Mouse (Mus musculus): ENCODE results near the gene Samsn1. TPM values are rescaled to one million over a fixed set of nuclear protein-coding genes. Genes with fewer than 3 reads are reported as not detected.

Gene Samsn1
- polyA plus RNA-seq, 1 experiment from 2014 or later, result 1.5 TPM

DNA sequence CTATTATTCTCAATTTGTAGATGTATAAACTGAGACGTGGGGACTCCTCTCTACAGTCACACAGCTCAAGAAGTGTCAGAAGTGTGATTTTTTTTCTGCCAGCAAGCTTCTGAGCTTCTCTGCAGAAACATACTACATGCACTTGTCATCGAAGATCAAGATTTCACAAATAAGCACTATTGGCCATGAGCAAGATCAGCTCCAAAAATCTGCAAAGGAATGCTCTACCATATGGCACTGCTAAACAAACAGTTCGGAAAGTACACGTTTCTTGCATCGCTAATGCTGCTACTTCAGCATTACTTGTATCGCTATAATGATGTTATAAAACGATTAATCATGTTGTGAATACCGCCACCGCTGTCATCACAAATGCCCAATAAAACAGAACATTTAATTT is 22.0 kb downstream of the Samsn1 start:
- Histone ChIP-seq H3K4me2 (replicated peaks) (no peak overlapping the region), H3K27ac (no peak overlapping the region), H3K36me3 (no peaks in the 10 kb centered on the region), H3K4me1 (no peaks in the 10 kb centered on the region), H3K9ac (no peak overlapping the region), H3K27me3 (no peaks in the 10 kb centered on the region), H3K4me3 (no peak overlapping the region), H3K9me3 (replicated peaks) (no peaks in the 10 kb centered on the region)
- ATAC-seq (ENCODE audit: low FRiP score), result no peak
- WGBS, result 92% methylated on average over 9 of the region's 9 CpGs

DNA sequence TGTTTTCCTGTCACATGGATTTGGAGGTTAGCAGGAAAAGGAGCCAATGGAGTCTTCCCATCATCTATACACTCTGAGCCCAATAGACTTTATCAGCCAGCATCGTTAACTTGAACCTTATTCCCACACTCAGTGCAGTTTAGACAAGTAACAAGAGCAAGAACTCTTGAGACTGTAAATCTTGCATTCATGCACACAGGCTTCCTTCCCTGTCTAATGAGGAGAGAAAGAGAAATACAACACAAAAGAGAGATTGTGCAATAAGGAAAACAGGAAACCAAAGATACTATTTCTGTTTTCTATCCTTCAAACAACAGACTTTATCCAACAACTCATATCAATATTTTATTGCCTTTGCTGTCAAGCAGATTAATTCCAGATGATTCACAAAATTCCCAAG is 31.9 kb downstream of the Samsn1 start:
- H3K27ac ChIP-seq, result no peak overlapping the region
- no peaks in the 10 kb centered on the region for H3K27me3 ChIP-seq
- WGBS, result 86% methylated on average over 1 of the region's 1 CpGs
- H3K9me3 ChIP-seq (replicated peaks), result no peaks in the 10 kb centered on the region
- no peaks in the 10 kb centered on the region for H3K4me1 ChIP-seq
- H3K36me3 ChIP-seq, result no peaks in the 10 kb centered on the region
- no peak overlapping the region for H3K9ac ChIP-seq
- no peak for ATAC-seq (ENCODE audit: low FRiP score)
- no peak overlapping the region for H3K4me3 ChIP-seq
- H3K4me2 ChIP-seq (replicated peaks), result no peak overlapping the region

DNA sequence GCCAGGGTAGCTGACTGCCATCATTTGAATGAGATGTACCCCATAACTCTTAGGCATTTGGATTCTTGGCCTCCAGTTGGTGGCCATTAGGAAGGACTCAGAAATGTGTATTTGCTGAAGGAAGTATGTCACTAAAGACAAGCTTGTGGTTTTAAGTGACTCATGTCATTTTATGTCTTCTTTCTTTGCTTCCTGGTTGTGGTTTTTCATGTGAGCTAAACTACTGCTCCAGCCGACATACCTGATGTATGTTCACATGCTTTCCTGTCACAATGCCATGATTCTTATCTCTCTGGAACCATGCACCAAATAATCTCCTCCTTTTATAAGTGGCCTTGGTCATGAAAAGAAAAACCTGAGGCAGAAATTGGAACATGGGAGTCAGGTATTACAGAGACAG is 38.2 kb downstream of the Samsn1 start:
- Histone ChIP-seq H3K36me3 (no peaks in the 10 kb centered on the region), H3K4me1 (no peaks in the 10 kb centered on the region), H3K9ac (no peak overlapping the region), H3K27ac (no peak overlapping the region), H3K27me3 (no peaks in the 10 kb centered on the region), H3K9me3 (replicated peaks) (peaks cover 9% of the 10 kb centered on the region; the same call in 1 of the 2 replicates), H3K4me3 (no peak overlapping the region), H3K4me2 (replicated peaks) (no peak overlapping the region)
- 94% methylated on average over 1 of the region's 1 CpGs for WGBS
- no peak for ATAC-seq (ENCODE audit: low FRiP score)

DNA sequence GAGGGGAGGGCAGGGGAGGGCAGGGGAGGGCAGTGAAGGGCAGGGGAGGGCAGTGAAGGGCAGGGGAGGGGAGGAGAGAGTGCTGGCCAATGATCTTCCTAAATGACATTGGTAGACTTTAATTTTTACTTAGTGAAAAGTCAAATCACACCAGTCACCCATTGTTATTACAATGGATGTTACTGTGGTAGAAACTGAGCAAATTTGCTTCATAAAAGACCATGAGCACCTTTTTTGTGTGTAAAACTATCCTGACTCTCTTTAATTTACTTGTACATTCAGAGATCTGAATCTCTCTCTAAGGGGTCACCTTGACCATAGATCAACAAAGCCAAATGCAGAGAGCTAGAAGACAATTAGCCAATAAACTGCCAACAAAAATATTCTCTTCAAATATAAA is 42.7 kb downstream of the Samsn1 start:
- Histone ChIP-seq H3K27me3 (no peaks in the 10 kb centered on the region), H3K36me3 (no peaks in the 10 kb centered on the region), H3K9me3 (replicated peaks) (peaks cover 4% of the 10 kb centered on the region; the same call in 1 of the 2 replicates), H3K4me1 (no peaks in the 10 kb centered on the region), H3K4me2 (replicated peaks) (no peak overlapping the region), H3K9ac (no peak overlapping the region), H3K27ac (no peak overlapping the region), H3K4me3 (no peak overlapping the region)
- ATAC-seq (ENCODE audit: low FRiP score), result no peak

DNA sequence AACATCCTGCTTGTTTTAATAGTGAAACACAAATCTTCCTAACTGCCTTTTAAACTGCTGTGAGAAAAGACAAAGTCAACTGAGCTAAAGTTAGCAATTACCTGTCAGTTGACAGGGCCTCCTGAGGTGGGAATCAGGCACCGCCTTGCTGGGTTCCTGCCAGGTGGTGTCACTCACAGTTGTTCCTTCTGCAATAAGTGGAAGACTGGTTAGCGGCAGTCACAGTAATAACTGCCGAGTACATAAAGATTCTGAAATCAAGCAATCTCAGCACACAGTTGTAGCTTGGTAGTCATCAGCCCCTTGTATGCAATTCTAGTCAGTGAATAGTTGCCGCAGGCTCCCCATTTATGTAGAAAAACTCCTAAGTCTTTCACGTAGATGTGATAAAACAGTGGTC is 44.3 kb downstream of the Samsn1 start:
- H3K9ac ChIP-seq, result no peak overlapping the region
- WGBS, result 89% methylated on average over 5 of the region's 5 CpGs
- no peak overlapping the region for H3K4me2 ChIP-seq (replicated peaks)
- H3K36me3 ChIP-seq, result no peaks in the 10 kb centered on the region
- H3K27ac ChIP-seq, result no peak overlapping the region
- no peaks in the 10 kb centered on the region for H3K27me3 ChIP-seq
- H3K4me3 ChIP-seq, result no peak overlapping the region
- no peak for ATAC-seq (ENCODE audit: low FRiP score)
- no peaks in the 10 kb centered on the region for H3K9me3 ChIP-seq (replicated peaks)
- H3K4me1 ChIP-seq, result no peaks in the 10 kb centered on the region

DNA sequence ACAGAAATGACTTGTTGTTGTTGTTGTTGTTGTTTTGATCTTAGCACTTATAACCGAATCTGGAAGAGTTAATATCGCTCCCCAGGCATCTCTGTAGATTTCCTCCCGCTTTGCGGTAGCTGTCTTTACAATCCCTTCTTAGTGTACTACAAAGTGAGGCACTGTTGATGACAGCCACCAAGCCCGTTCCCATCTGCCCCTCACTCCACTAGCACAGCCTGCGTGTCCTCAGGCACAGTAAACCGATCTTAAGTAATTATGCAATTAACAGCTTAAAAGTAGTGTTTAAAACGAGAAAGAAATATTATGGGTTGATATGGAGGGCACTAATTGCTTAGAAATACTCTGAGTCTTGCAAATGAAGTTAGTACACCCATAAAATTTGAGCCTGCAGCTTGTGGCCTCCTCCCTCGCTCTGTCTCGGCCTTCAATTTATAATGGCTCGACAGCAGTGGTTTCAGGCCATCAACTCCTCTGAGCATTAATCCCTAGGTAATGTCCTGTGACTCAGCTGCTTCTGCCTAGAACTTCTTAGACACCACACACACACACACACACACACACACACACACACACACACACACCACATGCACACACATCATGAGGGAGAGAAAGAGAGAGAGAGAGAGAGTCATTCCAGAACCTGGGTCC is 46.3 kb downstream of the Samsn1 start:
- H3K4me3 ChIP-seq, result no peak overlapping the region
- H3K9me3 ChIP-seq (replicated peaks), result no peaks in the 10 kb centered on the region
- H3K4me2 ChIP-seq (replicated peaks), result no peak overlapping the region
- H3K27ac ChIP-seq, result no peak overlapping the region
- H3K9ac ChIP-seq, result no peak overlapping the region
- no peaks in the 10 kb centered on the region for H3K27me3 ChIP-seq
- 85% methylated on average over 11 of the region's 11 CpGs for WGBS
- H3K36me3 ChIP-seq, result no peaks in the 10 kb centered on the region
- no peak for ATAC-seq (ENCODE audit: low FRiP score)
- H3K4me1 ChIP-seq, result no peaks in the 10 kb centered on the region

DNA sequence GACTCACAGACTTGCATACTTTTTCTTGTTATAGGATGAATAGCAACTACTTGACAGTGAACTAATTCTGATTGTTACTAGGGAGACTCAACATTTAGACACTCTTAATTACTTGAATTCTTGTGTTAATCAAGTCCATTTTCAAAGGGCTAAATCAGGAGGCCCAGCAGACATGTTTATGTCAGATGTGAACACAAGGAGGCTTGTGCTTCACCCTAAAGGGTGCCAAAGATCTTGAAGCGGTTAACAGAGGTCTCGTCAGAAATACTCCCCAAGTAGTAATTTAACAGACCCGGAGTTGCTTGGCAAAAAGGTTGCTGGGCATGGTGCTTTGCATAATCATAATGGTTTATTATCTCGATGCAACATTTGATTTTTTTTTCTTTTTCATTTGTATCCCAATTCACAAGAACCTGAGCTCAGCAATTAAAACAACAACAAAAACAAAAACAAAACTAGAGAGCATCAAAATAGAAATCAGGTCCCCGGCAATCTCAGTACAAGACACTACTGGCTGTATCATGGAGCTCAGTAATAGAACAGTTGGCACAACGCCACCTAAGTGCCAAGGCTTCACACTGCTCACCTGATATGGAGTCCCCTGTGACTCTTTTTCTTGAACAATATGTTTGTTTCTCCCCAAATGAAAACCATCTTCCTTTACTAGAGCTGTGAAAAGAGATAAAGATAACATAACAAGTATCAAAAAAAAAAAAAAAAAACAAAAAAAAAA is 51.6 kb downstream of the Samsn1 start:
- H3K4me3 ChIP-seq, result no peak overlapping the region
- H3K27me3 ChIP-seq, result no peaks in the 10 kb centered on the region
- ATAC-seq (ENCODE audit: low FRiP score), result no peak
- no peaks in the 10 kb centered on the region for H3K9me3 ChIP-seq (replicated peaks)
- no peak overlapping the region for H3K9ac ChIP-seq
- H3K4me2 ChIP-seq (replicated peaks), result no peak overlapping the region
- no peak overlapping the region for H3K27ac ChIP-seq
- no peaks in the 10 kb centered on the region for H3K36me3 ChIP-seq
- no peaks in the 10 kb centered on the region for H3K4me1 ChIP-seq
- WGBS, result 76% methylated on average over 6 of the region's 6 CpGs

DNA sequence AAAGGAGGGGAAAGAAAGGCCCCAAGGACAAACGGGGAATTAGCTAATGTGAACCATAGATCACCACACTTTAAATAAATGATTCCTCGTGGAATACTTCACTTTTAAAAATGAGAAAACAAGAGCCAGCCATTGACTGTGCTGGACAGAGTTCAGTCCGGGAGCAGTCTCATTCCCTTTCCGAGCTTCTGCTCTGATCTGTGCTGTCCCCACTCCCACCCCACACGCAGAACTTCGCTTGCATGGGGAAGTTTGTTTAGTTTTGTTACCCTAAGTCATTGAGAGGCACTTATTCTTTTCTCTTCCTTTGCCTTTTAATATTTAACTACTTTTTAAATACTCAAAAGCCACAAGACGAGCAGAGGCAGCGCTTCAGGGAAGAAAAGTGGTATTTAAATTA is 60.1 kb downstream of the Samsn1 start:
- ATAC-seq (ENCODE audit: low FRiP score), result no peak
- Histone ChIP-seq H3K9ac (no peak overlapping the region), H3K4me2 (replicated peaks) (no peak overlapping the region), H3K27ac (no peak overlapping the region), H3K36me3 (no peaks in the 10 kb centered on the region), H3K4me1 (no peaks in the 10 kb centered on the region), H3K27me3 (no peaks in the 10 kb centered on the region), H3K9me3 (replicated peaks) (no peaks in the 10 kb centered on the region), H3K4me3 (no peak overlapping the region)
- 68% methylated on average over 8 of the region's 8 CpGs for WGBS

DNA sequence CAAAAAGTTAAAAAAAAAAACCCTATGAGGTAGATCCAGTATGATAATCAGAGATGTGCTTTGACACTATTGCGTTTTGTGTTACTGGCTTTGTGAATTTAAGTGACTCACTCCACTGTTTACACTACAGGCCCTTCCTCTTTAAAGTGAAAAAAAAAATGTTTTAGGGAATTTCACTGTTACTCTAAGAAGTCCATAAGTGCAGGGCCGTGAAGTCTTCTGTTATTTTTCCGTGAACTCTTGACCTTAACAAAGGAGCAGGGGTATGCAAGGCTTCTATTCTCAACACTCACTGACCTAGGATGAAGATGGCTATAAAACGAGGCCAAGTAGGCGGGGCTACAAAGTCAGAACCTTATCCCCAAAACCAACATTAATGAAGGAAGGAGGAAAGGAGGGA is 60.6 kb downstream of the Samsn1 start:
- Histone ChIP-seq H3K4me2 (replicated peaks) (no peak overlapping the region), H3K36me3 (no peaks in the 10 kb centered on the region), H3K9me3 (replicated peaks) (no peaks in the 10 kb centered on the region), H3K4me3 (no peak overlapping the region), H3K9ac (no peak overlapping the region), H3K27ac (no peak overlapping the region), H3K4me1 (no peaks in the 10 kb centered on the region), H3K27me3 (no peaks in the 10 kb centered on the region)
- 54% methylated on average over 5 of the region's 5 CpGs for whole genome bisulfite sequencing
- ATAC-seq (ENCODE audit: low FRiP score), result no peak

DNA sequence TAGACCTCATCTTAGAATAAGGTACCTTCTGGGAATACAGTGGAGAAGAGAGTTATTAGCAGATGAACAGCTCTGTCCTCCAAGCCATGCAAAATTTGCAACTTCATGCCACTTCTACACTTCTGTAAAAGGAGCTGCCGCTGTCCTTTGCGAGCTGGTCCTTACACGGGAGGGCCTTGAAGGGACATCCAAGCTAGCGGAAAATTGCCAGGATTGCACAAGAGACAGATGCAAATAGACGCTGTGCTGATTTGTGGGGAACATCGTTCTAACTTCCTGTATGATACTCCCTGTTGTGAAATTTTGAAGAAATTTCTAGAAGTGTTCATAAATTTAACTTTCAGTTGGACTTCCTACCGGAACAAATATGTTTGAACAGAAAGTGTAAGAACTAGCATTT is 61.0 kb downstream of the Samsn1 start:
- no peak overlapping the region for H3K4me2 ChIP-seq (replicated peaks)
- ATAC-seq (ENCODE audit: low FRiP score), result no peak
- no peaks in the 10 kb centered on the region for H3K9me3 ChIP-seq (replicated peaks)
- 89% methylated on average over 7 of the region's 7 CpGs for WGBS
- H3K4me1 ChIP-seq, result no peaks in the 10 kb centered on the region
- no peak overlapping the region for H3K4me3 ChIP-seq
- H3K27ac ChIP-seq, result no peak overlapping the region
- H3K9ac ChIP-seq, result no peak overlapping the region
- no peaks in the 10 kb centered on the region for H3K36me3 ChIP-seq
- H3K27me3 ChIP-seq, result no peaks in the 10 kb centered on the region

DNA sequence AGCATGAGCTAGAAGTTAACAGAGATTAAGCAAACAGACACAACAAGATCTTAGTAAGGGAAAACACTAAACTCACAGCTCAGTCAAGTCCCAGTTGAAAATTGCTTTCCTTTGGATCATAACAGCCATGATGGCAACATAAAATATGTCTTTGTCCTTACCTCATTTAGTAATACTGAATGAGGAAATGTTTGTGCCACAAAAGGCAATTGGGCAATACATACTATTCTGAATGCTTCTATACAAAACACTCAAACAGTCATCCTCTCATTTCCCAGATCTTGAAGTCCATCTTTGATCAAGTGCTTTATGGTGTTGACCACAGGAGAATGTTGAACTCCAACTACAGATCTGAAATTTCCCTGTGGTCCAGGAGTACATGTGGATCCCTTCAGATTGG is 88.7 kb downstream of the Samsn1 start:
- no peaks in the 10 kb centered on the region for H3K4me1 ChIP-seq
- no peak for ATAC-seq (ENCODE audit: low FRiP score)
- H3K4me2 ChIP-seq (replicated peaks), result no peak overlapping the region

DNA sequence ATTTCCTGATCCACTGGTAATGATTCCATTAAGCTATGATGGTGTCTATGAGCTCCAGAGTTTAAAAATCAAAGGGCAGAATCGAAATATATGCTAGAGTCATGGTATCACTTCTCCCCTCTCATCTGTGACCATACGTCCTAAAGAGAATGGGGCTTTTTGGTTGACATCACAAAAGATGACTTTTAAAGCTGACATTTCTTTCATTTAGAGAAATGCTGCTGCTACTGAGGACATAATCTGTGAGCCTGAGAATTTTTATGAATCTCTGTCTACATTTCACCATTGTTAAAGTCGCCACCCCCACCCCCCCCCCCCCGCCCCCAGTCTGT is 91.9 kb downstream of the Samsn1 start:
- no peak overlapping the region for H3K9ac ChIP-seq
- no peaks in the 10 kb centered on the region for H3K4me1 ChIP-seq
- 74% methylated on average over 4 of the region's 4 CpGs for WGBS
- ATAC-seq (ENCODE audit: low FRiP score), result no peak
- no peaks in the 10 kb centered on the region for H3K27me3 ChIP-seq
- H3K4me3 ChIP-seq, result no peak overlapping the region
- no peaks in the 10 kb centered on the region for H3K36me3 ChIP-seq
- H3K27ac ChIP-seq, result no peak overlapping the region
- H3K4me2 ChIP-seq (replicated peaks), result no peak overlapping the region
- no peaks in the 10 kb centered on the region for H3K9me3 ChIP-seq (replicated peaks)

More for the DNA sequence above, 88.7 kb downstream of the Samsn1 start:
- Histone ChIP-seq H3K27me3 (no peaks in the 10 kb centered on the region), H3K4me3 (no peak overlapping the region), H3K9ac (no peak overlapping the region), H3K27ac (no peak overlapping the region), H3K36me3 (no peaks in the 10 kb centered on the region), H3K9me3 (replicated peaks) (no peaks in the 10 kb centered on the region)

DNA sequence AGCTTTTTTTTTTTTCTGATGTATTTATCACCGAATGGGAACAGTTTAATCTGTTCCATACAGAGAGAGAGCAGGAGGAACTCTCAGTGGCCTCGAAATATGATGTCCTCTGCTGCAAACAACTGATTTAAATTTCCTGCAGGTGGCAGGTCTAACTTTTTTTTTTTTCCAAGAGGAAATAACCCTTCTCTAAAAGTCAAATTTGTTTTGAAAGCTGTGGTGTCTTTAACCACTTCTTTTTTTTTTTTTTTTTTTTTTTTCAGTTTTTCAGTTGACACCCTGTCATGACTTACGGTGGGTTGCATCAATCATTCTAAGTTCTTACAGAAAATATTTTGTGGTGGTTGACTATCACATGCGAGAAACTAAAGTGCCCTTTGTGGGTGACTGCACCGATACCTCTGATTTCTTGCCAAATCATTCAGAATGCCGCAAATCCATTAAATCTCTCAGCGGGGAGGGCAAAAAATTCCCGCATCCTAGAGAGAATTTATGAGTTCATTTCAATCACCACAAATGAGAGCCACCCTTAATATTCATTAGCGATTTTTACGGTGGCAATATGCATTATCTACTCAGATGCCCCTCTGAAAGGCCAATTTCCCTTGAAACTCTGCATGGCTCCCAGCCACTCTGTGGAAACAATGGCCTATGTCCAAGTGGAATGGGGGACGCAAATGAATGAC is 92.4 kb downstream of the Samsn1 start:
- Histone ChIP-seq H3K9me3 (replicated peaks) (no peaks in the 10 kb centered on the region), H3K9ac (no peak overlapping the region), H3K4me2 (replicated peaks) (no peak overlapping the region), H3K27me3 (no peaks in the 10 kb centered on the region), H3K36me3 (no peaks in the 10 kb centered on the region), H3K27ac (no peak overlapping the region), H3K4me1 (no peaks in the 10 kb centered on the region), H3K4me3 (no peak overlapping the region)
- 58% methylated on average over 11 of the region's 11 CpGs for WGBS
- no peak for ATAC-seq (ENCODE audit: low FRiP score)

Measured in hindbrain, embryonic 12.5 days (tissue).